Mouse (Mus musculus) heart, postnatal 0 days (tissue): ENCODE measurements around the gene Lrrc45.

Experiments
- CTCF ChIP-seq: IDR thresholded peaks from 2 replicates; pipeline ENCODE4 v1.5.1; 2016; ENCODE audit warnings: antibody characterized with exemption, control low read depth, low read depth
- EP300 ChIP-seq: IDR thresholded peaks from 2 replicates; pipeline ENCODE4 v1.6.1; 2016; ENCODE audit warnings: antibody characterized with exemption, low read depth

DNA sequence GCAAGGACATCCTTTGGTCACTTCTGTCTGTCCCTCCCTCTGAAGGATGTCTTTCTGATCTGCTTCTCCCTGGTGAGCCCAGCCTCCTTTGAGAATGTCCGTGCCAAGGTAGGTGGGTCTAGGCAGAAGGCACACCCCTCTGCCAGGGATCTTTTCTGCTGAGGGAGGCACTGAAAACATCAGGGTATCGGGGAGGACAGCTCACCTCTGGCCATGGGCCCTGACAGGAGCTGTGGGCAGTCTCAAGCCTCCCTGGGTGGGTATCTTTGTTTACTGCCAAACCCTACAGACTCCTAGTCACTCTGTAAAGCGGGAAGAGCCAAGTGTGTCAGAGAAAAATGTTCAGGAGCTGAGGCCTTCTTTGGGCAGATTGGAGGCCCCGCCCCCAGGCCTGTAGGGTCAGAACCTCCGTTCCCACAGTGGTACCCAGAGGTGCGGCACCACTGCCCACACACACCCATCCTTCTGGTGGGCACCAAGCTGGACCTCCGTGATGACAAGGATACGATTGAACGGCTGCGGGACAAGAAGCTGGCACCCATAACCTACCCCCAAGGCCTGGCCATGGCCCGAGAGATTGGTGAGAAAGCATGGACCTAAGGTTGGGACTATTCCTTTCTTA is 9.1 kb downstream of the Lrrc45 start:
- TF ChIP-seq CTCF (no peak), EP300 (no peak)
